Mouse (Mus musculus): ENCODE measurements around the gene Mtr.

Gene Mtr

DNA sequence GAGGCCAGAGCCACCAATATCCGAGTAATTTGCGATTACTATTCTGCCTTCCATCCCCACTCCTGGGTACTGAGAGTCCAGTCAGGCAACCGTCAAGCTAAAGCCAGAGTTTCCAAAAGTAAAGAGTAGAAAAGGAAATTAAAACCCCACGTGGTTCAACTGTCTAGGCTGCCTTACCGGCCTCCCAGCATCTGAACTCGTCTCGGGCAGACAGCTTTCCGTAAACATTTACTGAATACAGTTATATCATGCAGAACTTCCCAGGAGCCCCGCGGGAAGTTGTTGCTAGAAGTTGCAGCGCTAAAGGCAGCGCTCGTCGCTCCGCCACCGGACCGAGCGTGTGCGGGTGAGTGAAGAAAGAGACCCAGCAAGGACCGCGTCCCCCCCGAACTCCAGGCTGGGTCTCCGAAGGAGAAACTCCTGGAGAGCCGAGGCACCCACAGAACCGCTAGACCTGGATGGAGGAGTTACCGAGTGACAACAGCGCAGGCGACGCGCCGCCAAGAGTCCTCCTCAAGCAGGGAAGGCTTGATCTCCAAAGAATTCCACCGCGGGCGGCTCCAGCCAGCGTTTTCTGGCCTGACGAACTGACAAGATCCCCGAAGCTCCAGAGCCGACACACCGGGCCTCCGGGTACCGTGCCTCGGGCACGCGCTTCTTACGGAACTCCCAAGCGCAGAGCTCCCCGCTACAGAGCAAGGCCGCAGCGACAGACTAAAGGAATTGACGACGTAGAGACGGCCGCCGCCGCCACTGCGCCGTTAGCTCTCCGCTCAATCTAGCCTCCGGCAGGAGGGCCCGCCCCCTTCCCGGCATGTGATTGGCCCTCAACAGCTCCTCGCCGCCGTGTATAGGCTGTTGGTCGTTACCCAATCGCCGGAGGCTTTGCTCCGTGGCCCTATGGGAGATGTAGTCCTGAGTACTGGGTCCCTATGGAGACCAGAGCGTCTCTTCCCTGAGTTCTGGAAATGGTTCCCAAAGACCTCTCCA is at the start of gene Mtr:
Gene Mtr (minus strand): TSS at position 723 of the 990 bp plus-strand sequence.
- DNase-seq (ENCODE audit: low read depth), result peak; percentile 92

DNA sequence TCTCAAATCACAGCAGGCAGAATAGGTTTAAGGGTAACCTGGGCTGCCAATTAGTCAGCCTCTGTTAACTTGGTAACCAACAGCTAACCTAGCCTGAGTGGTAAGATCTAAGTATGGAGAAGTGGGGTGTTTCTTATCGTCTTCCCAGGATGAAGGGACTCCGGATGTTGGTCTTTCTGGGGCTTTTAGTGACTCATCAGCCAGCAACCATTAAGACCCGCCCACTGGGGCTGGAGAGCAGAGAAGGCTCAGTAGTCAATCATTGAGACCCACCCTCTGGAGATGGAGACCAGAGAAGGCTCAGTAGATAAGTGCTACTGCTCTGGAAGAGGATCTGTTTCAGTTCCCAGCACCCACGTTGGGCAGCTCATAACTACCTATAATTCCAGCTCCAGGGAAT is 49.4 kb upstream of the Mtr start:
- no peak for DNase-seq (ENCODE audit: low read depth)

DNA sequence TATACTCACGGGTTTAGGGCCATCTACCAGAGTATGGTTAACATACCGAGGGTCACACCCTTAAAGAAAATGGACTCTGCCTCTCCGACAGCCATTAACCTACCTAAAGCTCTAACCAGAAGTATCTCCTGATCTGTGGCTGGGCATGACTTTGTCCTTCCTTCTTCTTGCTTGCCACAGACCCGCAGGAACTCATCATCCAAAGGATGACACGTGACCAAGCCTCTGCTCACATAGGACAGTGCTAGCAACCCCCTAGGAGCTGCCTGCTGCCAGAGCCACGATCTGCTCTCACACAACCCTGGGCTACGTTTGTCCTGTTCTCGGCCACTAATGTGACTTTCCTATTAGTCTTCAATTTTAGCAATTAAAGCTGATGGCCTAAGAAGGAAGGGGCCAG is 47.6 kb upstream of the Mtr start:
- no peak for DNase-seq (ENCODE audit: low read depth)

- no peak for DNase-seq (ENCODE audit: low read depth)
Measured at GRCm38 (mm10) chr13:12304991-12305390, 47.1 kb upstream of the Mtr start.

DNA sequence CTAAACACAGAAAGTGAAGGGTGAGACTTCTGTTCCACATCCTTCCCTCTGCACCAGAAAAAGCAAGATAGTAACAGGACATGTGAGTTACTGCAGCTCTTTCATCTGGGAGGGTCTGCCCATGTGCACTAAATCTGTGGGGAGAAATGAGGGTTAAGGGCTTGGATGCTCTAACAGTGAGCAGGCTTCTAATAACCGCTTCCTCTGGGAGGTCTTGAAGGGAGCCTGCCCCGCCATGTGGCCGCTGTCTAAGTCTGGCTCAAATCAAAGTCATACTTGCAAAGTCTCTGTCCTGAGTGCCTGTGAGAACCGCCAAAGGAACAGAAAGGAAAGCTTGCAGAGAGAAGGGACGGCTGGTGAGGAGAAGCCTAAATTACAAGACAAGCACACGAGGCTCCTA is 39.9 kb upstream of the Mtr start:
- no peak for DNase-seq (ENCODE audit: low read depth)

- DNase-seq (ENCODE audit: low read depth), result peak; percentile 46
Measured at GRCm38 (mm10) chr13:12296701-12297100, 38.8 kb upstream of the Mtr start.

DNA sequence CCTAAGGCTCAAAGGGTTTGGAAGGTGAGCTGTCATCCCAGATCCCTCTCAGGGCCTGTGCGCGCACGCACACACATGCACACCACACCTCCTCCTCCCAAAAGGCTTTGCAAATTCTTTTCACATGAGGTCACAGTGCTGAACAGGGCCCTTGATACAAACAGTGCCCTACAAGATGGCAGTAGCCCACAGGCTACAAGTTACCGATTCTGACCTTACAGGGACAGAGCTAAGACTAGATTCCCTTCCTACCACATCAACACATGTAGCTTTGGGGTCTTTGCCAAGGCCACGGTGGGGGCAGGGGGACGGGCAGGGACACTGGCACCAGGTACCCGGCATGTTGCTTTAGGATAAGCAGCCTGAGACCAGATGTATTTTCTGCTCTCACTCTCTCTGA is 35.9 kb upstream of the Mtr start:
- no peak for DNase-seq (ENCODE audit: low read depth)

DNA sequence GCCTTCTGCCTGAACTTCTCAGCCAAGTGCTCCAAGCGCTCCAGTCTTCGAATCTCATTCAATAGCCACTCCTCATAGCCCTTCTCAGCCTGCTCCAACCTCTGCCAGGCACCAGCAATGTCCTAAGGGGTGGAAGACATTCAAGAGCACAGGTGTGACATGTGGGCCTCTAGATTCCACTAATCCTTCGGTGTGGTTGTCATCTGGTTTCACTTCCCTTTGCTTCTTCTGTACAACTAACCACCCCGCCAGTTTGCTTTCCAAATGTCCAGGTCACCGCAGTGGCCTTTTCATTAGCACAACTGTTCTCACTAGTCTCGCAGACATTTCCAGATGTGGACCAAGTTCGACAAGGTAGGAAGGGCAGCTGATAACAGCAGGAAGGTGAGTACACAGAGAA is 32.8 kb upstream of the Mtr start:
- no peak for DNase-seq (ENCODE audit: low read depth)

DNA sequence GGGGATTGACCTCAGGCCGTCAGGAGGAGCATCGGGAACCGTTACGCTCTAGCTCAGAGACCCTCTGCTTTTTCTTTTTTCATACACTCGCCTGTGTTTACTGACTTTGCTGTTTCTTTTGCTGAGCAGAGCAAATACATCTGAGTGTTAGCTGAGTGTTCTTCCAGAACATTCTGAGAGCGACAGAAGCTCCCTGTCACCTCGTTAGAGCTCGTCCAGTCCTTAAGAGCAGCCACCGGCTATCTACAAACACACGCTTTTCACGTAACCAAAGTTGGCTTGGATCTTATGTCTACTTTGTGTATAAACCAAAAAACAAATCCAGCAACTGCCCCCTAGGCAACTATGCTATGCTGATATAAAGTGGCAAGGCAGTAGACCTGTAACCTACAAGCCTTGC is 26.6 kb upstream of the Mtr start:
- no peak for DNase-seq (ENCODE audit: low read depth)

DNA sequence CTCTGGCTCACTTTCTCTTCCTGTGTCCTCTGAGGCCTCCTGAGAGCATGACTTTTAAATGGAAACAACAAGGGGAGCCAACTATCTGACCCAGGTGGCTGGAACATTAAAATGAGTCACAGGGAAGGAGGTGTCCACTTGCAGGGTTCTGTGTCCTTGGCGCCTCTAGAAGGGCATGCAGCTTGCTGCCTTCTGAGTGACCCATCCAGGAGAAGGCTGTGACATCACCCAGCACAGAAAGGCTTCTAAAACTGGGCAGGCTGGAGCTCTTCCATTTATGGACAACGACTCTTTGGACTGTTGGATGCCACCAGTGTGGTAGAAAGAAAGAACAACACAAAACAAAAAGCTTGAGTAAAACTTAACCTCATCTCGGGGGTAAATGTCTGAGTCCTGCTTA is 25.9 kb upstream of the Mtr start:
- DNase-seq (ENCODE audit: low read depth), result no peak

DNA sequence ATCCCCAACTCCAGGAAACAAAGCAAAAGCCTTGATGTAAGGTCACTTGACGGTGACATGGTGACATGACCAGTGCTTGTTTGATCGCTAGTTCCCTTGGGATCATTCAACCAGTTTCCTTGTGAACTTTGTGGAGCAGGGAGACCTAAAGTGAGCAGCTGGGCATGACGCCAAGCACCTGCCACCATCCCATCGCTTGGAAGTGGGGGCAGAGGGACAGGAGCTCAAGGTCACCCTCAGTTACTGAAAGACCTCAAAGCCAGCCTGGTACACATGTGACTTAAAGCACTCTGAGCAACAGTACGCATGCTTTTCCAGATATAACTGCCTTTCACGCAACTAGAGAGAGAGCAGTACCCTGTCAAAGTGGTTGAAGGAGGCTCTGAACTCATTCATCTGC is 16.8 kb upstream of the Mtr start:
- no peak for DNase-seq (ENCODE audit: low read depth)

DNA sequence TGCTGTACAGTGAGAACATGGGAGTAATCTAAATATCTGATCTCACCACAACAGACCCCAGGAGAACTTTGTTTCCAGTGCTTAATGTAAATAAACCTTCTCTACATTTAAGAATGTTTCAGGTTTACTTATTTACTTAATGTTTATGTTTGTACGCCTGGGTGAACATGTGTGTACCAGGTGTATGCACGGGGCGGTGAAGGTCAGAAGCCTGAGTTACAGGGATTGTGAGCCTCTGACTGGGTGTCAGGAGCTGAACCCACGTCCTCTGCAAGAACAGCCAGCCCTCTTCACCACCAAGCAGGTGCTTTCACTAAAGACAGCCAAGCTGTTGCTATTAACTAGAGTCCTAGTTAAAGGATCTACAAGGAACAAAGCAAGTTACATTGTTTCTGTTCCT is 16.3 kb upstream of the Mtr start:
- no peak for DNase-seq (ENCODE audit: low read depth)

GRCm38 (mm10) chr13:12272953-12273352 is 15.0 kb upstream of the Mtr start:
- DNase-seq (ENCODE audit: low read depth), result peak; percentile 84

GRCm38 (mm10) chr13:12267971-12268370 is 10.1 kb upstream of the Mtr start:
- no peak for DNase-seq (ENCODE audit: low read depth)

GRCm38 (mm10) chr13:12267097-12267496 is 9.2 kb upstream of the Mtr start:
- no peak for DNase-seq (ENCODE audit: low read depth)

- DNase-seq (ENCODE audit: low read depth), result no peak
Measured at GRCm38 (mm10) chr13:12263996-12264395, 6.1 kb upstream of the Mtr start.

GRCm38 (mm10) chr13:12261505-12261904 is 3.6 kb upstream of the Mtr start:
- peak; percentile 39 for DNase-seq (ENCODE audit: low read depth)

- DNase-seq (ENCODE audit: low read depth), result no peak
Measured at GRCm38 (mm10) chr13:12256871-12257390, 982 bp downstream of the Mtr start.

GRCm38 (mm10) chr13:12255911-12256705 is 1.8 kb downstream of the Mtr start:
- DNase-seq (ENCODE audit: low read depth), result no peak

DNA sequence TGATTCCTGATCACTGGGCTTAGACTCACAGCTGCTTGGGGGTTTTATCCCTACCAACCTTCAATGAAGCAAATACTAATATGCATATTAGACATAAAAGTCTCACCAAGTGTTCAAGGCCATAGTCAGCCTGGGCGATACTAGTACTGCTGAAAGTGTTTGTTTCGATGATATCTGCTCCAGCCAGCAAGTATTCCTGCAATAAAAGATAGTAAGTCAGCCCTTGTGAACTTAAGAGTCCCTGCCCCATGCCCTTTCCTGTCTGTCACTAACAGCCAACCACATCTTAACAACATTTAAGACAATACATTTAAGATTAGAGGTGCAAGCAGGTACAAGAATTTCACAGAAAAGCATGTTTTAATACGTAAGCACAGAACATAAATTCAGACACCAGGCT is 7.4 kb downstream of the Mtr start:
- DNase-seq (ENCODE audit: low read depth), result no peak

DNA sequence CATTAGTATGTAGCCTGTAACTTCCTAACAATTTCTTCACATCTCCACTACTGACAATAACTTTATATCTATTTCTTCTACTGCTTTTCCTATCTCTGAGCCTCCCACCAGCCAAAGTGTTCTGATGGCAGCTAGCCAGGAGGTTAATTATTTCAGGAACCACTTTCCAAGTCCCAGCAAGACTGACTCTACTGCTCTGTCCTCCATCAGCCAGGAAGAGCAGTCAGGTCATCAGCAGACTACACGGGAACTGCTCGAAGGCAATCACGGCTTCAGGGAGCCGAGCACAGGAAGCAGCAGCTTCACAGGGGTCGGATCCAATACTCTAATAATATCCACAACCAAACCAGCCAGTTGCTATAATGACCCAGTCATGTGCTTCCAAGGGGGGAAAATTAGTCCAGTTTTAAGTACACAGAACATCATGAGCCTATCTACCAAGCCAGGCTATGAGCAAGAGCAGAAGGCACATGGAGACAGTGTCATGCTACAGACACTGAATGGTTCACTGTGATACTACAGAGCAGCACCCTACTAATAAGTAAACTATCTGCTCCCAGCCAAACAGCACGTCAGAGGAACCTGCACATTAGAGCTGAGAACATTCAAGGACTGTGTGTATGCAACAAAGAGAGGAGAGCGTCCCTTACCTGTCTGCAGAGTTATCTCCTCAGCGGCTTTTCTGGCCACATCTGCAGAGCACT is 8.6 kb downstream of the Mtr start:
- no peak for DNase-seq (ENCODE audit: low read depth)

GRCm38 (mm10) chr13:12245938-12246337 is 12.0 kb downstream of the Mtr start:
- no peak for DNase-seq (ENCODE audit: low read depth)
